Mouse (Mus musculus): Measurements from ENCODE around the gene Klhl4. TPM values are rescaled to one million over a fixed set of nuclear protein-coding genes. Genes with fewer than 3 reads are reported as not detected.

The Klhl4 gene
- polyA plus RNA-seq (2014; fragmentation: Nextera tagmentation; extraction: Ambion mirVana): 12.4 and 13.5 TPM in 2 replicates

GRCm38 (mm10) chrX:114473782-114474731 lies at the start of gene Klhl4:
TSS of gene Klhl4 (plus strand) at chrX:114474333.
- no peaks in the 10 kb centered on the region for H3K27me3 ChIP-seq (replicated peaks; ENCODE audit: control insufficient read depth, insufficient read depth, low read length)
- DNase-seq (ENCODE audit: low spot score): peak; percentile 52
- no peak for ATAC-seq (replicated peaks; ENCODE audit: low FRiP score, low TSS enrichment, low read depth)
- 0 out of 2 replicates have a peak within 1 kb of the TSS, but pooled peaks have one; percentile 15 for H3K4me3 ChIP-seq (ENCODE audit: low read depth, low read length)
- H3K27ac ChIP-seq (ENCODE audit: low read depth): peak within 1 kb of the TSS; percentile 51
- no peaks in the 10 kb centered on the region for H3K36me3 ChIP-seq (ENCODE audit: control insufficient read depth, insufficient read depth, low read length)
- H3K4me1 ChIP-seq (replicated peaks; ENCODE audit: control insufficient read depth, insufficient read depth, low read length): no peaks in the 10 kb centered on the region
- WGBS: 32% methylated on average over 14 of the region's 14 CpGs
- peak within 1 kb of the TSS; percentile 36 for H3K4me2 ChIP-seq (ENCODE audit: low read length)
- no peaks in the 10 kb centered on the region for H3K9me3 ChIP-seq (ENCODE audit: control insufficient read depth, low read length)
- H3K9ac ChIP-seq (ENCODE audit: low read length): no peak within 1 kb of the TSS

- no peak overlapping the region for H3K4me2 ChIP-seq (ENCODE audit: low read length)
- no peak overlapping the region for H3K27ac ChIP-seq (ENCODE audit: low read depth)
- H3K9me3 ChIP-seq (ENCODE audit: control insufficient read depth, low read length): no peaks in the 10 kb centered on the region
- H3K4me3 ChIP-seq (ENCODE audit: low read depth, low read length): no peak overlapping the region
- no peaks in the 10 kb centered on the region for H3K27me3 ChIP-seq (replicated peaks; ENCODE audit: control insufficient read depth, insufficient read depth, low read length)
- no peaks in the 10 kb centered on the region for H3K4me1 ChIP-seq (replicated peaks; ENCODE audit: control insufficient read depth, insufficient read depth, low read length)
- DNase-seq (ENCODE audit: low spot score) (no peak), ATAC-seq (replicated peaks; ENCODE audit: low FRiP score, low TSS enrichment, low read depth) (no peak)
- H3K36me3 ChIP-seq (ENCODE audit: control insufficient read depth, insufficient read depth, low read length): no peaks in the 10 kb centered on the region
- no peak overlapping the region for H3K9ac ChIP-seq (ENCODE audit: low read length)
Measured at GRCm38 (mm10) chrX:114484153-114484552, 10.0 kb downstream of the Klhl4 start.

GRCm38 (mm10) chrX:114486691-114487090 lies 12.6 kb downstream of the Klhl4 start:
- Histone ChIP-seq H3K4me1 (replicated peaks; ENCODE audit: control insufficient read depth, insufficient read depth, low read length) (no peaks in the 10 kb centered on the region), H3K27me3 (replicated peaks; ENCODE audit: control insufficient read depth, insufficient read depth, low read length) (no peaks in the 10 kb centered on the region), H3K4me3 (ENCODE audit: low read depth, low read length) (no peak overlapping the region), H3K9ac (ENCODE audit: low read length) (no peak overlapping the region), H3K4me2 (ENCODE audit: low read length) (no peak overlapping the region), H3K36me3 (ENCODE audit: control insufficient read depth, insufficient read depth, low read length) (no peaks in the 10 kb centered on the region), H3K9me3 (ENCODE audit: control insufficient read depth, low read length) (no peaks in the 10 kb centered on the region), H3K27ac (ENCODE audit: low read depth) (no peak overlapping the region)
- DNase-seq (ENCODE audit: low spot score) (no peak), ATAC-seq (replicated peaks; ENCODE audit: low FRiP score, low TSS enrichment, low read depth) (no peak)

GRCm38 (mm10) chrX:114558141-114558540 lies 84.0 kb downstream of the Klhl4 start:
- WGBS: 36% methylated on average over 3 of the region's 3 CpGs
- DNase-seq (ENCODE audit: low spot score) (no peak), ATAC-seq (replicated peaks; ENCODE audit: low FRiP score, low TSS enrichment, low read depth) (no peak)
- Histone ChIP-seq H3K9ac (ENCODE audit: low read length) (no peak overlapping the region), H3K27ac (ENCODE audit: low read depth) (no peak overlapping the region), H3K4me3 (ENCODE audit: low read depth, low read length) (no peak overlapping the region), H3K36me3 (ENCODE audit: control insufficient read depth, insufficient read depth, low read length) (no peaks in the 10 kb centered on the region), H3K4me1 (replicated peaks; ENCODE audit: control insufficient read depth, insufficient read depth, low read length) (no peaks in the 10 kb centered on the region), H3K9me3 (ENCODE audit: control insufficient read depth, low read length) (no peaks in the 10 kb centered on the region), H3K27me3 (replicated peaks; ENCODE audit: control insufficient read depth, insufficient read depth, low read length) (no peaks in the 10 kb centered on the region), H3K4me2 (ENCODE audit: low read length) (no peak overlapping the region)

GRCm38 (mm10) chrX:114582311-114582710 lies 108.2 kb downstream of the Klhl4 start:
- no peaks in the 10 kb centered on the region for H3K36me3 ChIP-seq (ENCODE audit: control insufficient read depth, insufficient read depth, low read length)
- H3K9me3 ChIP-seq (ENCODE audit: control insufficient read depth, low read length): no peaks in the 10 kb centered on the region
- H3K9ac ChIP-seq (ENCODE audit: low read length): no peak overlapping the region
- no peak overlapping the region for H3K4me2 ChIP-seq (ENCODE audit: low read length)
- no peak overlapping the region for H3K27ac ChIP-seq (ENCODE audit: low read depth)
- no peak overlapping the region for H3K4me3 ChIP-seq (ENCODE audit: low read depth, low read length)
- ATAC-seq (replicated peaks; ENCODE audit: low FRiP score, low TSS enrichment, low read depth) (no peak), DNase-seq (ENCODE audit: low spot score) (no peak)
- H3K27me3 ChIP-seq (replicated peaks; ENCODE audit: control insufficient read depth, insufficient read depth, low read length): no peaks in the 10 kb centered on the region
- no peaks in the 10 kb centered on the region for H3K4me1 ChIP-seq (replicated peaks; ENCODE audit: control insufficient read depth, insufficient read depth, low read length)
- 26% methylated on average over 1 of the region's 1 CpGs for WGBS
